Mouse (Mus musculus) gastrocnemius, postnatal 10 days (tissue): ENCODE measurements around the gene Olfr385. TPM values are rescaled to one million over a fixed set of nuclear protein-coding genes. Genes with fewer than 3 reads are reported as not detected.
"Not testable (repeated sequence)": the region's sequence is repeated elsewhere in the genome, so short reads cannot be mapped to it uniquely, and the experiment has no call there.

Experiments used
- DNase-seq: peaks from one replicate; pipeline ENCODE4 v3.0.0; 2021; ENCODE audit warnings: mixed read lengths
- long read RNA-seq, 2 experiments: library from polyadenylated mRNA; stranded (forward); transcript quantifications; one replicate each; pipeline ENCODE4 v2.0.0; 2021
- total RNA-seq, 2 experiments: library from RNA; stranded (reverse); gene quantifications; 2 replicates each; pipeline ENCODE4 v1.2.3; 2021

The Olfr385 gene
- not detected for total RNA-seq
- long read RNA-seq, experiment 1, result 0 reads
- long read RNA-seq, experiment 2, result 0 reads

- DNase-seq, result no peak
Observed at GRCm38 (mm10) chr11:73592908-73593307, at the start of gene Olfr385. Gene Olfr385 (minus strand): TSS chr11:73593008.

- no peak for DNase-seq
Observed at GRCm38 (mm10) chr11:73598294-73598693, 5.5 kb upstream of the Olfr385 start, which contains the start of gene Olfr384. Gene Olfr384 (plus strand): TSS chr11:73598594.

- not testable (repeated sequence) for DNase-seq
Observed at GRCm38 (mm10) chr11:73583188-73583587, 9.6 kb downstream of the Olfr385 start.

GRCm38 (mm10) chr11:73579871-73580270, 12.9 kb downstream of the Olfr385 start:
- no peak for DNase-seq

Other genes with a start within 250 kb of the Olfr385 start
- not detected for gene Olfr20, start 242.2 kb downstream of the Olfr385 start, total RNA-seq
- not detected for gene Olfr376, start 221.8 kb downstream of the Olfr385 start, total RNA-seq
- not detected for gene Olfr1, start 193.4 kb downstream of the Olfr385 start, total RNA-seq
- not detected for gene Olfr378, start 164.5 kb downstream of the Olfr385 start, total RNA-seq
- not detected for gene Olfr380, start 135.5 kb downstream of the Olfr385 start, total RNA-seq
- not detected for gene Olfr381, start 101.4 kb downstream of the Olfr385 start, total RNA-seq
- gene Olfr382, start 75.8 kb downstream of the Olfr385 start, total RNA-seq, result not detected
- not detected for gene Olfr384, start 5.6 kb upstream of the Olfr385 start, total RNA-seq
- gene Zfp735, start 95.8 kb upstream of the Olfr385 start, total RNA-seq, result not detected
- gene Olfr389, start 187.7 kb upstream of the Olfr385 start, total RNA-seq, result not detected
- gene Olfr390, start 190.0 kb upstream of the Olfr385 start, total RNA-seq, result not detected
- not detected for gene Olfr391-ps, start 210.0 kb upstream of the Olfr385 start, total RNA-seq
- gene Olfr392, start 224.0 kb upstream of the Olfr385 start, total RNA-seq, result not detected